Mouse (Mus musculus) kidney, adult 11 months (tissue): Measurements from ENCODE around the gene Ankrd39.

ENCODE experiments used
- DNase-seq: peaks from one replicate; pipeline ENCODE4 v3.0.0; 2022

The Ankrd39 gene

DNA sequence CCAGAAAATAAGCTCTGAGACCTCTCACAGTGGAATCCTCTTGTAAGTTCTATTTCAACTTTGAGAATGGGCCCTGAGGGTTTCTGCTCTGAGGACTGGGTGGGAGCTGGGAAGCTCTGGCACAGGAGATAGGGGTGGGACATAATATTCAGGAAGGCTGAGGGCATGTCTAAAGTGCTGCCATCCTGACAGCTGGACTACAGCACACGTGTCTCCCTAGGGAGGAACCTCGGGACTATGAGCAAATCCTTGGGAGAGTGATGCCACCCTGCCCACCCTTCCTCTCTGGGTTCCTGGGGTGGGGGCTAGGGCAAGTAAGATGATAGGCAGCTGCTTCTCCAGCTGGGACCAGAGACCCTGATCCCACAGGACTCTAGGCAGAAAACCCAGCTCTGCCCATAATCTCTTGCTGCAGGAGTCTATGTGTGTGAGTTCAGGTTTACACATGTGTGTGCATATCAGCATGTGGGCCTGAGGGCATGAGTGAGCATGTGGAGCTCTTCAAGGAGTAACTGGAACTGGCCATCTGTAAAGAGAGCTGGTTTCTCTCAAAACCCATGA is 25.0 kb upstream of the Ankrd39 start:
- no peak for DNase-seq

- peak; percentile 83 for DNase-seq
These were observed 24.4 kb upstream of the Ankrd39 start for GRCm38 (mm10) chr1:36571627-36572026.

GRCm38 (mm10) chr1:36570320-36570719 is 23.1 kb upstream of the Ankrd39 start:
- DNase-seq: no peak

GRCm38 (mm10) chr1:36569694-36570276 is 22.5 kb upstream of the Ankrd39 start:
- DNase-seq: no peak

DNA sequence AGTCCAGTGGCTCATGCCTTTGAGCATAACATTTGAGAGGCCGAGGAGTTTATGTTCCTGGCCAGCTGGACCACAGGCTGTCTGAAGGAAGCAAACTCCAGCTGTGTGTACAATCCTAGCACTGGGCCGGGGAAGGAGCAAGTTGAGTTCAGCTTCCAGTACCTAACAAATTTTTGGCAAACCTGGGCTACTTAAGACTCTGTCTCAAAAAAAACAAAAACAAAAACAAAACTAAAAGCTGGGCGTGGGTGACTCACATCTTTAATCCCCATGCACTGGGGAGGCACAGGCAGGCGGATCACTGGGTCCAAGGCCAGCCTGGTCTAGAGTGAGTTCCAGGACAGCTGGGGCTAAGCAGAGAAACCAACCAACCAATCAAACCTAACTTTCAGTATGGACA is 21.5 kb upstream of the Ankrd39 start:
- DNase-seq: no peak

- DNase-seq: no peak
These were observed 20.8 kb upstream of the Ankrd39 start for GRCm38 (mm10) chr1:36567818-36568603.

GRCm38 (mm10) chr1:36566425-36566824 is 19.2 kb upstream of the Ankrd39 start:
- no peak for DNase-seq

GRCm38 (mm10) chr1:36564101-36564500 is 16.9 kb upstream of the Ankrd39 start:
- peak; percentile 54 for DNase-seq

GRCm38 (mm10) chr1:36563632-36564031 is 16.4 kb upstream of the Ankrd39 start:
- no peak for DNase-seq

DNA sequence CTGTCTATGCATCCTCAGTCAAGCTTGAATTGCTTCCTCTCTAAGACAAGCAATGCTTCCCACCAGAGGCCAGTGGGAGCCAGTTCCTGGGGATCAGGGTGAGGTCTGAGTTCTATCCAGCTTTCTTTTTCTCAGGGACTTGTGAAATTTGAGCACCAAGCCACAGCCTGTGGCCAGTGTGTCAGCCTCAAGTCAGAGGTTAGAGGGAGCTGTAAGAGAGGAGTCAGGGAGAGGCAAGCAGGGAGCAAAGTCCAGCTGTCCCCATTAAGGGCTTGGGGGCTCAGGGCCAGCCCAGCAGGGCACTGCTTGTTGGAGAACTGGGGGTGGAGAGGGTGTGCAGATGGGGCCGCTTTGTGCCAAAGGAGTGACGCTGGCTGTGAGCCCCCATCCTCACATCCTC is 16.0 kb upstream of the Ankrd39 start:
- DNase-seq: no peak

GRCm38 (mm10) chr1:36562388-36562787 is 15.1 kb upstream of the Ankrd39 start:
- DNase-seq: no peak

GRCm38 (mm10) chr1:36560903-36561302 is 13.7 kb upstream of the Ankrd39 start:
- peak; percentile 75 for DNase-seq

- no peak for DNase-seq
These were observed 12.6 kb upstream of the Ankrd39 start for GRCm38 (mm10) chr1:36559888-36560287.

DNA sequence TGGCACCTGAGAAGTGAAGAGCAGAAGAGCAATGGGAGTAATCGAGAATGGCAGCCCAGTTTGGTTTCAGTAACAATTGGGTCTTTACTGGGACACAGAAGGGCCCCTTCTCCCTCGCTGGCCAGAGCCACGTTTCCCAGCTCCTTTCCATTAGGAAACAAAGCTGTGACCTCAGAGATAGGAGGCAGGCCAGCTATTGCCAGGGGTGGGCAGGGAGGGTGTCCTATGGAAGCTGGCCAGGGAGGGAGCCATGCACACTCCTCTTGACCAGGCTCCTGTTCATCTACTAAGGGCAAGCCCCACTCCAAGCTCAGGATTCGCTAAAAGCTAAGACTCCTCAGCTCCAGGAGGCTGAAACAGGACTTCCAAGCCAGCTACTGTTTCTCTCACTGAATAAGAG is 12.0 kb upstream of the Ankrd39 start:
- DNase-seq: no peak

DNA sequence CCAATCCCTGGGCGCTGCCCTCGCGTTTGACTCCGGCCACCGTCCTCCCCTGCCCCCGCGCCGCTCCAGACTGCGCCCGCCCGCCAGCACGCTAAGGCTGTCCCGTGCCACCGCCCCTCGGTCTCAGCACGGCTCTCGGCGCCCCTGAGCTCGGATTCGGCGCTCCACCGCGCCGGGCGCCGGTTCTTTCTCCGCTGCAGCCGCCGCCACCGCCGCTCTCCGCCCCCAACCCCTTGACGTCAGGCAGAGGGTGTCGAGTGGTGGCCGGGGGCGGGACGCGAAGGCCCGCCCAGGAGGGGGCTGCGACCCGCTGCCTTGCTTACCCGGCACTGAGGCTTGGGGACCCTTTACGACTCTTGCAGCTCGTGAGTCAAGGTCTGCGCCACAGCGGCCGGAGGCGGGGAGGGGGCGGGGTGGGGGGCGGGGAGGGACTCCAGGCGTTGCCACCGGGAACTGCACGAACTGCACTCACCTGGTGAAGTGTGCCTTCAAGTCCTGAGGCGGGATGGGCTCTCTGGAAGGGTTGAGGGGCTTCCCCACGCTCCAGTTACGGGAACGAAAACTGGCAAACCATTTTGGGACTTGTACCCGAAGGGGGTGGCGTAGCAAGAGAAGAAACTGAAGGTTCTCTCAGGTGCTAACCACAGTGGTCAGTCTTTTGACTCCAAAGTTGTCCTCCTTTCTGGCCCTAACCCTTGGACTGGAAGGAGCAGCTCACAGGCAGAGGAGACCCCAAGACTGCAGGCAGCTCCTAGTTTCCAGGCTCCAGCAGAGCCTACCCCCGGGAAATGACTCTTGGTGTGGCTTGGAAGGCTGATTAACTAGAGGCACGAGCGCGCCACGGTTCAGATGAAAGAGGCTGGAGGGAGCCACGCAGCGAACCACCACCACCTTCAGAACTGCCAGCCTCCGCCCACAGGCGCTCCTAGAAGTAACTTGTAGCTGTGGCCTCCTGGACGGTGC is 11.1 kb upstream of the Ankrd39 start, which contains the start of gene Sema4c:
Gene Sema4c (minus strand): TSS at position 319 of the 963 bp plus-strand sequence.
- no peak for DNase-seq

DNA sequence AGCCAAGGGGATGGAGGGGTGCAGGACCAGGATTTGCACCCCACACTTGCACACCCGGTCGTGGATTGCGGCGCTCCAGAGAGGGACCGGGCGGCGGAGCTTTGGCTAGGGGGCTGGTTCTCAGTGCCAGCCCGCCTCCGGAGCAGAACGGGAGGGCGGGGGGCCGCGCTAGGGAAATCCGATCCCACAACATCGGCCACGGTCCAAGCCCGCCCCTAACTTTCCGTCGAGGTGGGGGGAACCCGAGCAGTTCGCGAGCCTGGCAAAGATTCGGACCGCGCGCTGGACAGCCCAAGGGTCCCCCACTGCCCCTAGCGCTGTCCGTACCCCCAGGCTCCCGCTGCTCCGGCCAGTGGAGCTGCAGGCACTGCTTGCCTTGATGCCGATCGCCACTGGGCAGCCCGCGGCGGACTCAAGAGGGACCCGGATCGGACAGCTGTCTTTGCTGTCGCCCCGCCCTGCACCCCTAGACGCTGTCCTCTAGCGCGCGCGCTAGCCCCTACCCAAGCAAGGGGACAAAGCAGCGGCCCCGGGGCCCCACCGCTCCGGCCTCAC is 10.3 kb upstream of the Ankrd39 start:
- peak; percentile 71 for DNase-seq

GRCm38 (mm10) chr1:36556553-36557456 is 9.6 kb upstream of the Ankrd39 start:
- peak; percentile 84 for DNase-seq

- no peak for DNase-seq
These were observed 8.7 kb upstream of the Ankrd39 start for GRCm38 (mm10) chr1:36555798-36556395.

GRCm38 (mm10) chr1:36554633-36555399 is 7.6 kb upstream of the Ankrd39 start:
- DNase-seq: peak; percentile 59

DNA sequence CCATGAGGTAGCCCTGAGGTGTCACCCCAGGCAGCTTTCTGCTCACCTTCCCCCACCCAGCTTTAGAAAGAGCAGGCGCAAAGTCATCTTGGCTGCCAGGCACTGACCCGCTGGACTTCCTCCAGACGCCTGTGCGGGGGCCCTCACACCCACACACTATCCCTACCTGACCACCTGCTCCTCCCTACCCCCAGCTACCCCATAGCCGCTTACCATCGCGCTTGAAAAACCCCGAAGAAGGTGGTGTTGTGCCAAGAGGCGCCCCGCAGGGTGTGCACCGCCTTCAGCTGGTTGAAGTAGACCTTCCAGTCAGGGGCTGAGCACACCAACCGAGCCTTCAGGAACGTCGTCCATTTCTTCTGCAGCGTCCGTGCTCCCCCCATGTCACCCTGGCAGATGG is 5.3 kb upstream of the Ankrd39 start:
- DNase-seq: no peak
